Mouse (Mus musculus) neutrophil, adult 5-6 weeks (primary cell): ENCODE data around the gene Gm11627. TPM values are rescaled to one million over a fixed set of nuclear protein-coding genes. Genes with fewer than 3 reads are reported as not detected.
A peak's percentile ranks its signal among the peaks of the same experiment; 100 is the strongest.
"Not testable (repeated sequence)": the region's sequence is repeated elsewhere in the genome, so short reads cannot be mapped to it uniquely, and the experiment has no call there.

Experiments used
- ATAC-seq: fragments of 151-379, 151-347 bp; 2 replicates; pipeline ENCODE4 v1.8.0; 2017; ENCODE audit warnings: mild to moderate bottlenecking, moderate TSS enrichment; ENCODE audit not compliant: insufficient number of reproducible peaks, poor library complexity, low FRiP score, severe bottlenecking; ENCODE audit errors: extremely low read depth
- total RNA-seq: library from RNA; stranded (forward); fragments of 200-1000 nt; gene quantifications from 2 replicates; pipeline ENCODE4 v1.2.3, GENCODE M21; 2017

Gm11627 gene
- total RNA-seq, 1 experiment from 2014 or later, result not detected

- ATAC-seq, result no peak
These were observed 11.5 kb downstream of the Gm11627 start for GRCm38 (mm10) chr11:102567723-102568122.

DNA sequence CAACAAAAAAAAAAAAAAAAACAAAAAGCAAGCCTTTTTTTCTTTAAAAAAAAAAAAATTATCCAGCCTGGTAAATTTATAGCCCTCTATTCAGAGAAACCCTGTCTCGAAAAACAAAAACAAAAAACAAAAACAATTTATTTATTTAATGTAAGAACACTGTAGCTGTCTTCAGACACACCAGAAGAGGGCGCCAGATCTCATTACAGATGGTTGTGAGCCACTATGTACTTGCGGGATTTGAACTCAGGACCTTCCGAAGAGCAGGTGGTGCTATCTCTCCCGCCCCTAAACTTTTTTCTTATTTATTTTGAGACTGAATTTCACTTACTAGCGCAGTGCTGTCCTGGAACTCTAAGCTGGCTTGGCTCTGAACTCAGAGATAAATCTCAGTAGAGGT is 12.1 kb downstream of the Gm11627 start:
- no peak for ATAC-seq

- no peak for ATAC-seq
These were observed 13.0 kb downstream of the Gm11627 start for GRCm38 (mm10) chr11:102566290-102566689.

GRCm38 (mm10) chr11:102565741-102566140 is 13.5 kb downstream of the Gm11627 start:
- no peak for ATAC-seq

GRCm38 (mm10) chr11:102564952-102565671 is 14.1 kb downstream of the Gm11627 start:
- not testable (repeated sequence) for ATAC-seq

- ATAC-seq, result no peak
These were observed 20.6 kb downstream of the Gm11627 start for GRCm38 (mm10) chr11:102558704-102559103.

DNA sequence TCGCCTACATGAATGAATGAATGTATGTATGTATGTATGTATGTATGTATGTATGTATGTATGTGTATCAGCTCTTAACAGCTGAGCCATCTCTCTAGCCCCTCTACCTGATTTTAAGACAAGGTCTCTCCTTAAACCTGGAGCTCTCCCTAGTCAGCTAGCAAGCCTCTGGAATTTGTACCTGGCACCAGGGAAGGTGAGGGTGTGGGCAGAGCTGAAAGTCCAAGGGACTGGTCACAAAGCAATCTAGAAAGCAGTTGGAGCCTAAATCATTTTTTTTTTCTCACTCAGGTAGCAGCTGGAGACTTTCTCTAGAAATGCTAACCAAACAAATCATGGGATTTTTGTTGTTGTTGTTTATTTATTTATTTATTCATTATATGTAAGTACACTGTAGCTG is 21.9 kb downstream of the Gm11627 start:
- no peak for ATAC-seq

DNA sequence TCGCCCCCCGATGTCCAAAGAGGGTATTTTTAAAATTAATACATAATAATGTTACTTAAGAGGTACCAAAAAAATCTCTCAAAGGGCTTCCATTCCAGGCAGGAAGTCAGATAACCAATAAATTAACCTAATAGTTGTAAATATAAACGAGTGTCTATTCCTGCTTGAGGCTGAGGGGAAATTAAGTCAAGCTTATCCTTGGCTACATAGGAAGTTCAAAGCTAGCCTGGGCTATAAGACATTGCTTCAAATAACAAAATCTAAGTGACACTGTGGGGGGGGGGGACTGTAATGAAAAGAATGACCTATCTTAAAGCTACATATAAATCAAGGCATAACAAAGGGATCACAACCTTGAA is 22.6 kb downstream of the Gm11627 start:
- ATAC-seq, result no peak

DNA sequence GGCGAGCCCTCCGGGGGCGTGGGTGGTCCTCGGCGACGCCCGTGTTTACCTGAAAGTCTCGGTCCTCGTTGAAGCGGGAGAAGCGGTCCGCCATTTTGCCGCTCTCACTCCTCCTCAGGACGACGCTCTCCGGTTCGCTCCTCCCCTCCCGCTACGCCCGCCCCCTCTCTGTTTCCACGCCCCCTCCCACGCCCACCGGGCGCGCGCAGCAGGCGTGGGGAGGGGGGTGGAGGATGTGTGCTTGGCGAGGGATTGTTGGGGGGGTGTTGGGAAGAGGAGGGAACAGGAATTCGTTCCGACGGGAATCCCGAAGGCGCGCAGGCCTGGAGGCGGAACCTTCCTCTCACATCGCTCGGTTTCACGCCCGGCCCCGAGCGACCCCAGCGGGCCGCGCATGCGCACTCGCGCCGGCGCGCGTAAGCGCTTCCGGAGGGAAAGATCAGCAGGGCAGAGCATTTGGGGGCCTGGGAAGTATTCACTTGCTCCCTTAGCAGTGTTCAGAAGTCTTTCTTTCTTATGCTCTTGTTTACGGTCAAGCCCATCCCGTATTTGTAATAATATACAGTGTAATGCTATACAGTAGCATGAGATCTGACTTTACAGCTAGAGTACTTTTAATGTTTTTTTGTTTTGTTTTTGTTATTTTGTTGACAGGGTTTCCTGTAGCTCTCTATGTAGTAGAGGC is 23.1 kb downstream of the Gm11627 start, which contains the start of gene Gpatch8:
Gene Gpatch8, minus strand, starts transcription at position 362 of the 685 bp plus-strand sequence.
- ATAC-seq, result peak; percentile 97

- ATAC-seq, result no peak
These were observed 23.7 kb downstream of the Gm11627 start for GRCm38 (mm10) chr11:102555400-102556030.

- no peak for ATAC-seq
These were observed 27.2 kb downstream of the Gm11627 start for GRCm38 (mm10) chr11:102552051-102552450.

- no peak for ATAC-seq
These were observed 28.1 kb downstream of the Gm11627 start for GRCm38 (mm10) chr11:102551176-102551575.

DNA sequence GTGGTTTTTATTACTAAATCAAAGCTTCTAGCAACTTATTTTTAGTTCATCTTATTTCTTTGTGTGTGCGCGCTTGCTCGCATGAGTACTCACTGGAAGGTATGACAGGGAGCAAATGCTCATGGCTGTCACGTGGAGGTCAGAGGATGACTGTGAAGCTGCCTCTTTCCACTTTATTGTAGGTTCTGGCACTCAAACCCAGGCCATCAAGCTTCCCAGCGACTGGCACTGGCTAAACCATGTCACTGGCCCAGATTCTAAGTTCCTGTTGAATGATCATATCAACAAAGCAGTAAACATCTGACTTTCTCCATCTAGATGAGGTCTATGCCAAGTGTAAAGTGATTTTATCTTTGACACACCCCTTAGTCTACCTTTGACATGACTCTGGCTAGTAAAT is 37.8 kb downstream of the Gm11627 start:
- ATAC-seq, result no peak

GRCm38 (mm10) chr11:102540286-102540685 is 39.0 kb downstream of the Gm11627 start:
- ATAC-seq, result not testable (repeated sequence)

- ATAC-seq, result no peak
These were observed 39.6 kb downstream of the Gm11627 start for GRCm38 (mm10) chr11:102539690-102540089.

- no peak for ATAC-seq
These were observed 43.1 kb downstream of the Gm11627 start for GRCm38 (mm10) chr11:102536210-102536609.

- no peak for ATAC-seq
These were observed 45.2 kb downstream of the Gm11627 start for GRCm38 (mm10) chr11:102534078-102534477.

DNA sequence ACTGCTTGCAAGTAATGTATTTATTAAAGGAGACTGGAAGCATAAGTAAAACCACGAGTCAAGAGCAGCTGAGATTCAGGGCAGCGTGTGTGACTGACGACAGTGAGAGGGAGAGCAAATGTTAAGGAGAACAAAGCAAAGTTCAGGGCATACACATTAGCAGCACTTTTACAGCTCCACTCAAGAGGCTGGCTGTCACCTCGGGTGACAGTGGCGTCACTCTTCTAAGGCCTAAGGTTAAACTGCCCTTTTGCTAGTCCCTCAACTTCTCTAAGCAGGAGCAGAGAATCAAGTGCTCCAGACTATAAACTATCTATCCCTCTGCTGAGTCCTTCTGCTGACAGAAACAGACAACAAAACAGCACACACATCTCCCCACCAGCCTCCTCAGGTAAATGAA is 47.8 kb downstream of the Gm11627 start:
- ATAC-seq, result no peak
